Mouse (Mus musculus): ENCODE results near the gene Fance. TPM values are rescaled to one million over a fixed set of nuclear protein-coding genes. Genes with fewer than 3 reads are reported as not detected.
"Not testable (repeated sequence)": the region's sequence is repeated elsewhere in the genome, so short reads cannot be mapped to it uniquely, and the experiment has no call there.

Fance gene
- polyA plus RNA-seq, 1 experiment from 2014 or later, result 39.5 TPM

DNA sequence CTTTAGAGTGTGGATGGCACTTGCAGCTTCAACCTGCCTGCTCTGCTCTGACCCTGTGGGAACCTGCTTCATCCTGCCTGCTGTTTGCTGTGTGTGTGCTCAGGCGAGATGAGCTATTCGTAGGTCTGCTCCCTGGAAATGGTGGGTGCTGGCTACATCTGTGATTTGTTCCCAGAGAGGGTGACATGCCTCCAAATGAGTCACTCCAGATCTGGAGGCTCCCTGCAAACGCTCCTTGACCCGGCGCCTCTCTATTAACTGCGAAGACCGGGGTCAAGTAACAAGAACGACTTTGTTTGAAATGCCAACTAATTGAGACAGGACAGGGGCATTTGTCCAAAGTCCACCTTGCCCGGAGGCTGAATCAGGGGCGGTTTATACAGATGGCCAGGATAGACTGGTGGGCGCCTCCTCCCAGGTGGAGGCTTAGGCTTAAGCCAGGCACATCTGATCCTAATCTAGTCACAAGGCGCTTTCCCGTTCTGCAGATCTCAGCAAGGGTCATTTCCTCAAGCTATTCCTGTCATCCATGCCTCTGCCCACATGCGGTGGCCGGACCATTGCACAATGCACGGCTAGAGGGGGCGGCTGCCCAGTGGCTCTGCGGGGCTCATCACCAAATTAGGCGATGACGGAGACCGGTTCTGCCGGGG, 14.5 kb downstream of the Fance start:
- H3K9me3 ChIP-seq, result peaks cover 5% of the 10 kb centered on the region; the same call in 1 of the 2 replicates
- H3K36me3 ChIP-seq, result peaks cover 64% of the 10 kb centered on the region
- no peaks in the 10 kb centered on the region for H3K27me3 ChIP-seq
- peak overlapping the region; percentile 93 for H3K4me3 ChIP-seq
- peak overlapping the region; percentile 91 for H3K4me2 ChIP-seq
- H3K9ac ChIP-seq, result peak overlapping the region; percentile 100
- 3% methylated on average over 22 of the region's 22 CpGs for WGBS
- H3K27ac ChIP-seq, result peak overlapping the region; percentile 97
- 0 out of 2 replicates have a peak, but pooled peaks have one; percentile 7 for ATAC-seq (ENCODE audit: insufficient number of reproducible peaks, insufficient read depth, low FRiP score, low TSS enrichment, low read depth)
- peaks cover 30% of the 10 kb centered on the region for H3K4me1 ChIP-seq

DNA sequence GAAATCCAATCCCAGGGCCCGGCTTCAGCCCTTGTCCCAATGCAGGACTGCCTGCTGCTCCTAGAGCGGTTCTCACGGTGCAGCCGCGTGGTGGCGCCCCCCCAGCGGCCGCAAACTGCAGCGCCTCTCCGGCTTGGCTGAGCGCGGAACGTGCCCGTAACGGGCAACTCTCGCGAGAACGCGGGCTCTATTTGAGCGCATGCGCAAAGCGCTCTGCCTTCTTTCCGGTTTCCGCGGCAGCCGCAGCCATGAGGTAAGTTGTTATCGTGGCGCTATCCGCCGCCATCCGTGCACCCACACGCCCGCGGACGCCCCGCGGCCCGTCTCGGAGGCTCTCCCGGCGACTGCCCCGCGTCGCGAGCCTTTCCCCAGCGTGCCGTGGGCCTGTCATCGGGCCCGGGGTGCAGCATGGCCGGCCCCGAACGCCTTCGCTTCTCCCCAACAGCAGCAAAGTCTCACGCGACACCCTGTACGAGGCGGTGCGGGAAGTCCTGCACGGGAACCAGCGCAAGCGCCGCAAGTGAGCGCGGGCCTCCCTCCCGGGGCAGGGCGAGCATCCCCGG, 15.1 kb downstream of the Fance start, which contains the start of gene Rpl10a:
Rpl10a (plus strand) TSS at position 106 of the 563 bp plus-strand sequence.
- Histone ChIP-seq H3K27me3 (no peaks in the 10 kb centered on the region), H3K9ac (peak within 1 kb of the TSS; percentile 100), H3K9me3 (peaks cover 5% of the 10 kb centered on the region; the same call in 1 of the 2 replicates), H3K36me3 (peaks cover 69% of the 10 kb centered on the region), H3K4me1 (peaks cover 36% of the 10 kb centered on the region), H3K4me3 (peak within 1 kb of the TSS; percentile 93), H3K4me2 (peak within 1 kb of the TSS; percentile 91), H3K27ac (peak within 1 kb of the TSS; percentile 97)
- peak; percentile 79 for ATAC-seq (ENCODE audit: insufficient number of reproducible peaks, insufficient read depth, low FRiP score, low TSS enrichment, low read depth)
- WGBS, result under 1% methylated on average over 66 of the region's 67 CpGs

DNA sequence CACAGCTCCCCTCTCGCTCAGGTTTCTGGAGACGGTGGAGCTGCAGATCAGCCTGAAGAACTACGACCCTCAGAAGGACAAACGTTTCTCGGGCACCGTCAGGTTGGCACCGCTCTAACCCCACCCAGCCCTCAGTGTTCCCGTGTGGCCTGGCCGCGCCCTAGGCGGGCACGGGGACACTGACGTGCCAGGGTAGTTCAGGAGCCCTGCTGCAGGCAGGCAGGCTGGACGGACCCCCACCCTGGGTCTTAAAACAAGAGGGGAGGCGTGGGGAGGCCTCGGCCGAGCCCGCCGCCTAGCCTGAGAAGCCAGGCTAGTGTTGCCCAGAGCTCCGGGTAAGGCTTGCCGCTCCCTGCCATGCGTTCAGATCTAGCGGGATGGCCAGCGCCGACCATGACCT, 15.6 kb downstream of the Fance start:
- ATAC-seq (ENCODE audit: insufficient number of reproducible peaks, insufficient read depth, low FRiP score, low TSS enrichment, low read depth), result no peak
- H3K9me3 ChIP-seq, result peaks cover 3% of the 10 kb centered on the region; the same call in 1 of the 2 replicates
- peaks cover 41% of the 10 kb centered on the region for H3K4me1 ChIP-seq
- peaks cover 71% of the 10 kb centered on the region for H3K36me3 ChIP-seq
- WGBS, result under 1% methylated on average over 25 of the region's 25 CpGs
- peak overlapping the region; percentile 97 for H3K27ac ChIP-seq
- H3K27me3 ChIP-seq, result no peaks in the 10 kb centered on the region
- H3K4me3 ChIP-seq, result peak overlapping the region; percentile 93
- H3K9ac ChIP-seq, result peak overlapping the region; percentile 100
- H3K4me2 ChIP-seq, result peak overlapping the region; percentile 91

DNA sequence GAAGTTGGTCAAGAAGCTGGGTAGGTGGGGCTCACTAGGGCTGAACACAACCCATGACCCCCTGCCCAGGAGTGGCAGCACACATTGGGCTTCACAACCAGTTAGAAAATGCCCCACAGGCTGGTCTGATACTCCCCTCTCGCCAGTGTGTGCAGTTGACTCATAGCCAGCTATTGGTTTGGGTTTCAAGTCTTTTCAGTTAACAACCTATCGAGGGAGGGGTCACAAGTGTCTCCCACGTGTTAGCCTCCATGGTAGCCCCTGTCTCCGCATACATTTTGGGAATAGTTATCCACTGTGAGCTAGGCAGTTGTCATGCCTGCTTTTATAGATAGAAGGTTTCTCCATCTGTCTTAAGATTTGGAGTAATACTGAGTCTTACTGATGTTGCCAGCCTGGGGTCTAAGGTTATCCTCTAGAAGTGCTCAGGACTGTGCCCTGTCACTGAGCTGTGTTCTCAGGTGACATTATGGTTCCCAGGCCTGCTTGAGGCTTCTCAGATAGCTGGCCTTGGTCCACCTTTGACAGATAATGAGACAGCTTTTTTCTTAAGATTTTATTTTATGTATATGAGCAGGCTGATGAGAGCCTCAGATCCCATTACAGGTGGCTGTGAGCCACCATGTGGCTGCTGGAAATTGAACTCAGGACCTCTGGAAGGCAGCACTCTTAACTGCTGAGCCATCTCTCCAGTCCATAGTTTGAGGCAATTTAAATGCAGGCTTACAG, 16.3 kb downstream of the Fance start:
- peak overlapping the region; percentile 93 for H3K4me3 ChIP-seq
- ATAC-seq (ENCODE audit: insufficient number of reproducible peaks, insufficient read depth, low FRiP score, low TSS enrichment, low read depth), result no peak
- H3K27me3 ChIP-seq, result no peaks in the 10 kb centered on the region
- peak overlapping the region; percentile 100 for H3K9ac ChIP-seq
- peak overlapping the region; percentile 97 for H3K27ac ChIP-seq
- peak overlapping the region; percentile 91 for H3K4me2 ChIP-seq
- H3K4me1 ChIP-seq, result peaks cover 47% of the 10 kb centered on the region
- WGBS, result 5% methylated on average over 4 of the region's 4 CpGs
- peaks cover 70% of the 10 kb centered on the region for H3K36me3 ChIP-seq
- no peaks in the 10 kb centered on the region for H3K9me3 ChIP-seq

DNA sequence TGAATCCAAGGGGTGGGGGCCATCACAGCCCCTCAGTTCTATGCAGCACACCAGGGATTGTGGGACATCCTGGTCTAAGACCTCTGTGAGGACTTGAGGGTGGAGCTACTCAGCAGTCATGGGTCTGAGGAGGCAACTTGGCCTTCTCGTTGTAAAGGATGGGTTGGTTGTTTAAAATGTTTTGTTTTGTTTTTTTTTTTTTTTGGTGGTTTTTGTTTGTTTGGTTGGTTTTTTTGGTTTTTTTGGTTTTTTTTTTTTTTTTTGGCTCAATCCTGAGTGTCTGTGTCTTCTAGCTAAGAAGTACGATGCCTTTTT, 16.9 kb downstream of the Fance start:
- 33% methylated on average over 2 of the region's 2 CpGs for WGBS
- Histone ChIP-seq H3K36me3 (peaks cover 72% of the 10 kb centered on the region), H3K27ac (peak overlapping the region; percentile 97)

DNA sequence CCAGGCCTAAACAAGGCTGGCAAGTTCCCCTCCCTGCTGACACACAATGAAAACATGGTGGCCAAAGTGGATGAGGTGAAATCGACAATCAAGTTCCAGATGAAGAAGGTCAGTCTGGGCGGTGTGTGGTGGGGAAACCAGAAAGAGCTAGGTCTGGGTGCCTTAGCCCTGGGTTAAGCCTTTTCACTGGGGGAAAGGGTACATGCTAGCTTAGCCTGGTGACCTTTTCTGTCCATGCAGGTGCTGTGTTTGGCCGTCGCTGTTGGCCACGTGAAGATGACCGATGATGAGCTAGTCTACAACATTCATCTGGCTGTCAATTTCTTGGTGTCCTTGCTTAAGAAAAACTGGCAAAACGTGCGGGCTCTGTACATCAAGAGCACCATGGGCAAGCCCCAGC, 17.3 kb downstream of the Fance start:
- 50% methylated on average over 8 of the region's 8 CpGs for WGBS
- H3K4me3 ChIP-seq; H3K27me3 ChIP-seq; H3K9me3 ChIP-seq; ATAC-seq (ENCODE audit: insufficient number of reproducible peaks, insufficient read depth, low FRiP score, low TSS enrichment, low read depth); H3K9ac ChIP-seq: not testable (repeated sequence)
- Histone ChIP-seq H3K36me3 (peaks cover 71% of the 10 kb centered on the region), H3K4me1 (peaks cover 56% of the 10 kb centered on the region), H3K27ac (peak overlapping the region; percentile 33; the same call in 1 of the 2 replicates), H3K4me2 (peak overlapping the region; percentile 91)

More for the DNA sequence above, 16.9 kb downstream of the Fance start:
- no peaks in the 10 kb centered on the region for H3K9me3 ChIP-seq
- peak overlapping the region; percentile 100 for H3K9ac ChIP-seq
- H3K4me1 ChIP-seq, result peaks cover 52% of the 10 kb centered on the region
- ATAC-seq (ENCODE audit: insufficient number of reproducible peaks, insufficient read depth, low FRiP score, low TSS enrichment, low read depth), result no peak
- peak overlapping the region; percentile 93 for H3K4me3 ChIP-seq
- peak overlapping the region; percentile 91 for H3K4me2 ChIP-seq
- H3K27me3 ChIP-seq, result no peaks in the 10 kb centered on the region

DNA sequence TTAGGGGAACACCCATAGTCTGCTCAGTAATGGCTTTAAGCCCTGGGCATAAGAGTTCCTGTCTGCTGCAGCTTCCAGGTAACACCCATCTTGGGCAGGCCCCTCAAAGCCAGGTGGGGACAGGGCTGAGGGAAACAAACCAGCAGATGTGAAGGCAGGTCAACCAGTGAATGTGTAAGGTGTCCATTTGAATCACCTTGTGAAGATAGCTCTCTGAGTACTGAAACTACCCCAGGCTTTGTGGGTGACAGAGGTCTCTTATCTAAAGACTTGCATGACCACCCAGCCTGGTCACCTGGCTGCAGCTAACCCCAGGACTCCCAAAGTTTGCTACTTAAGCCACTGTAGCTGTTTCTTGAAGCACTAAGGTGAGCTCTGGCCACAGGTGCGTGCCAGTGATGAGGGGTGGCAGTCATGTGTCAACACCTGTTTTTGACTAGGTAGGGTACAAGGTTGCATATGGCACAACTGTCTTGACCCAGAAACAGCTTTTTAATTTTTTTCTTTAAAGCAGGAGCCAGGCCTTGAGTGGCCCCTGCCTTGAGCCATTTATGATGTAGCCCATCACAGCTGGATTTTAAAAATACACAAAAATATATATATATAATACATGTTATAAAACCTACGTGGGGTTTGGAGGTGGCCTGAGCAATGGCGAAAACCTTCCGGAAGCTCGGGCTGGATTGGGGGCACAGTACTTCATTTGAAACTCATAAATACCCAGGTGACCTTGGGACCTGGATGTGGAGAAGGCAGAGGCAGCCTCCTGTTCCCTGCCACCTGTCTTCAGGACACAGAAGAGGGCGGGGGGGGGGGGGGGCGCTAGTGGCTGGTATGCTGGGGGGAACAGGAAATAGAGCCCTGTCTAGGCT, 18.2 kb downstream of the Fance start:
- H3K9ac ChIP-seq, result 0 out of 2 replicates have a peak overlapping the region, but pooled peaks have one; percentile 44
- WGBS, result 34% methylated on average over 5 of the region's 7 CpGs
- peak overlapping the region; percentile 39; the same call in 1 of the 2 replicates for H3K27ac ChIP-seq
- ATAC-seq (ENCODE audit: insufficient number of reproducible peaks, insufficient read depth, low FRiP score, low TSS enrichment, low read depth), result no peak
- no peak overlapping the region for H3K4me3 ChIP-seq
- no peaks in the 10 kb centered on the region for H3K9me3 ChIP-seq
- H3K27me3 ChIP-seq, result no peaks in the 10 kb centered on the region
- peaks cover 62% of the 10 kb centered on the region for H3K4me1 ChIP-seq
- H3K4me2 ChIP-seq, result no peak overlapping the region
- H3K36me3 ChIP-seq, result peaks cover 71% of the 10 kb centered on the region

DNA sequence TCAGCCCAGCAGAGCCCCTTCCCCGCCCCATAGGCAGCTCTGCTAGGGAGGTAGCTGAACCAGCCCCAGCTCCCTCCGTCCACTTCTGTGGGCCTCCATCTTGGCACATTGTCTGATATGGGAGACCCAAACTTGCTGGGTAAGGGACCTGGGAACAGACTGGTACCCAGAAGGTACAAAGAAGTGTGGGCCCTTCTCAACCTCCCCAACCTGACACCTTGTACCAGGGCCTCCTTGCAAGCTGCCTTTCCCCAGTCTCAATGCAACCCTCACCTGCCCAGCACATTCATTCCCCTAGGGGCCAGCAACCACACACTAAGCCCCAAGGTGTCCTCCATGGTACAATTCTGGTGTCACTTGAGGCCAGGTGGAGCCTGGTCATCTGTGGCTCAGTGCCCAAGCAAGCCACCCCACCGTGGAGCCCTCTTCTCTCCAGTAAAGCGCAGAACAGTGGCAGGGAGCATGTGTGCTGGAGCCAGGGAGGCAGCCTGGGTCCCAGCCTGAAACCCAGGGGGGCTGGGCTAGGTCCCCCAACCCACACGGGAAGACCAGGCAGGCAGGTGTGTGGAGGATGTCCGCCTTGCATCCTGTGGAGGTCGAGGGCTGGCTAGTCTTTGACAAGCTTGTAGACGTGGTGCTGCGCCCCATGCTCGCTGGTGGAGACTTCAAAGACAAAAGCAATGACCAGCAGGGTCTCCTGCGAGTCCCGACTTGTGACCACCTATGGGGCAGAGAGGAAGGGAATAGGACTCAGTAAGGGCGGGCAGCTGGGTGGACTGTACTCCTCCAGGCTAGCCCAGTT, 19.0 kb downstream of the Fance start:
- peak overlapping the region; percentile 39 for H3K27ac ChIP-seq
- H3K27me3 ChIP-seq, result no peaks in the 10 kb centered on the region
- H3K9ac ChIP-seq, result no peak overlapping the region
- no peaks in the 10 kb centered on the region for H3K9me3 ChIP-seq
- no peak for ATAC-seq (ENCODE audit: insufficient number of reproducible peaks, insufficient read depth, low FRiP score, low TSS enrichment, low read depth)
- peaks cover 75% of the 10 kb centered on the region for H3K36me3 ChIP-seq
- no peak overlapping the region for H3K4me3 ChIP-seq
- peaks cover 61% of the 10 kb centered on the region for H3K4me1 ChIP-seq
- WGBS, result 50% methylated on average over 13 of the region's 13 CpGs
- H3K4me2 ChIP-seq, result no peak overlapping the region

DNA sequence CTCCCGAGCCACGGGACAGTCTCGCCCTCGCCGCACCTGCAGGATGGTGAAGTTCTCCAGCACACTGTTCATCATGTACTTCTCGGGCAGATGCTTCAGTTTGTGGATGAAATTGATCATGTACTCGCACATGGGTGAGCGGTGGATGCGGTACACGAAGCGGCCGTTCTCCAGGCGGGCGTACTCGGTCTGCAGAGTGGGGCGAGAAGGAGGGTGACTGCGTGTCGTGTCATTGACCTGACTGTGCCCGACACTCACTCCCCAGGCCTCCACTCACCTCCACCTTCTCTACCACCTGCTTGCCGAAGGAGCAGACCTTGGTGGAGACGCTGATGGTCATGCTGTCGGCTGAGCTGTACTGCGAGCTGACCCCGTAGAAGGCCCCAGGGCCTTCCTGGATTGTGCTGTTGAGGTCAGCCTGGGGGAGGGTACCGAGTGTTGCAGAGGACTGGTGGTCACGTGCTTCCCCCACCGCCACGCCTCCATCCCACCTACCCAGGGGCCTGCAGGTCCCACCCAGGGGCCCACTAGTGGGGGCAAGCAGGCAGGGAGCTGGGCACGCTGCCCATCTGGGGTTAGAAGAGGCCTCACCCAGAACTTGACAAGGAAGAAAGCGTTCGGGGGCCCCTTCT, 19.7 kb downstream of the Fance start:
- peak overlapping the region; percentile 54 for H3K9ac ChIP-seq

DNA sequence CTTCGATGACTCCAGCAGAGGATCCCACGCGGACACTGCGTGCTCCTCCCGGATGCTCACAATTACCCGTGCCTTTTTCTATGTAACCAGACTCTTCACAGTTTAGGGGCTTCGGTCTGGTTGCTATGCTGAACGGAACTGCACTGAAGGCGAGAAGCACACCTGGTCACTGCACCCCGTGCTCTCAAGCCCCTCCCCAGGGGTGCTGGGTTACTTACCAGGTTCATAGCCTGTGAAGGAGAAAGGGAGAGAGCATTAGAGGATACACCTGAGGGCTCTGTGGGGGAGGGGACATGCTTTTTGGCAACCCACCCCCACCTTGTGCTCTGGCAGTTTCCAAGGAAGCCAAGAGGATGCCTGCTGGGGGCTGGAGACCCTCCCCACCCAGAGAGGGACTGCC, 21.9 kb downstream of the Fance start:
- WGBS, result 60% methylated on average over 10 of the region's 10 CpGs
- Histone ChIP-seq H3K9ac (peak overlapping the region; percentile 33; the same call in 1 of the 2 replicates), H3K36me3 (peaks cover 92% of the 10 kb centered on the region), H3K27me3 (no peaks in the 10 kb centered on the region), H3K9me3 (no peaks in the 10 kb centered on the region), H3K27ac (peak overlapping the region; percentile 16; the same call in 1 of the 2 replicates), H3K4me1 (peaks cover 46% of the 10 kb centered on the region), H3K4me3 (no peak overlapping the region), H3K4me2 (no peak overlapping the region)
- no peak for ATAC-seq (ENCODE audit: insufficient number of reproducible peaks, insufficient read depth, low FRiP score, low TSS enrichment, low read depth)

More for the DNA sequence above, 19.7 kb downstream of the Fance start:
- no peak for ATAC-seq (ENCODE audit: insufficient number of reproducible peaks, insufficient read depth, low FRiP score, low TSS enrichment, low read depth)
- no peak overlapping the region for H3K4me3 ChIP-seq
- peak overlapping the region; percentile 66 for H3K27ac ChIP-seq
- no peaks in the 10 kb centered on the region for H3K9me3 ChIP-seq
- peak overlapping the region; percentile 11; the same call in 1 of the 2 replicates for H3K4me2 ChIP-seq
- H3K27me3 ChIP-seq, result no peaks in the 10 kb centered on the region
- peaks cover 82% of the 10 kb centered on the region for H3K36me3 ChIP-seq
- WGBS, result 52% methylated on average over 31 of the region's 31 CpGs
- peaks cover 54% of the 10 kb centered on the region for H3K4me1 ChIP-seq

All from embryonic facial prominence, embryonic 13.5 days (tissue).